Mouse (Mus musculus): ENCODE results near the gene Sox12.

Sox12 gene

DNA sequence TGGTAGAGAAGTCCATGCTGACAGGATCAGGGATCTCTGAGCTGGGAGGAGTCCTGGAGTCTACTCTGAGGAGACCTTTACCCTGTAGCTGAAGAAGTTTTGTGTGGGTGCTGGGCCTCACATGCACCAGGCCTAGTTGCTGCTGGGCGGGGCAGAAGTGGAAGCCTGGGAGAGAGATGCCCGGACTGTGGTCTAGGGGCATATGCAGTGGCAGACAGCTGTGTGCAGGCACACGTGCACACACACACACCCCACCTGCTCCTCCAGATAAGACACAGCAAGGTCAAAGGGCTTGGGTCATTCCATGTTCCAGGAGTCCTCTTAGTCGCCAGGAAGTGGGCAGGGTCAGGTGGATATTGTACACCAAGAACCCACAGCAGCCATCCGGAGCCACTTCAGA is 38.2 kb downstream of the Sox12 start:
- DNase-seq (ENCODE audit: low read depth, low spot score) = no peak

GRCm38 (mm10) chr2:152358977-152359376 is 38.9 kb downstream of the Sox12 start:
- peak; percentile 75 for DNase-seq (ENCODE audit: low read depth, low spot score)

GRCm38 (mm10) chr2:152357254-152357653 is 40.6 kb downstream of the Sox12 start:
- no peak for DNase-seq (ENCODE audit: low read depth, low spot score)

DNA sequence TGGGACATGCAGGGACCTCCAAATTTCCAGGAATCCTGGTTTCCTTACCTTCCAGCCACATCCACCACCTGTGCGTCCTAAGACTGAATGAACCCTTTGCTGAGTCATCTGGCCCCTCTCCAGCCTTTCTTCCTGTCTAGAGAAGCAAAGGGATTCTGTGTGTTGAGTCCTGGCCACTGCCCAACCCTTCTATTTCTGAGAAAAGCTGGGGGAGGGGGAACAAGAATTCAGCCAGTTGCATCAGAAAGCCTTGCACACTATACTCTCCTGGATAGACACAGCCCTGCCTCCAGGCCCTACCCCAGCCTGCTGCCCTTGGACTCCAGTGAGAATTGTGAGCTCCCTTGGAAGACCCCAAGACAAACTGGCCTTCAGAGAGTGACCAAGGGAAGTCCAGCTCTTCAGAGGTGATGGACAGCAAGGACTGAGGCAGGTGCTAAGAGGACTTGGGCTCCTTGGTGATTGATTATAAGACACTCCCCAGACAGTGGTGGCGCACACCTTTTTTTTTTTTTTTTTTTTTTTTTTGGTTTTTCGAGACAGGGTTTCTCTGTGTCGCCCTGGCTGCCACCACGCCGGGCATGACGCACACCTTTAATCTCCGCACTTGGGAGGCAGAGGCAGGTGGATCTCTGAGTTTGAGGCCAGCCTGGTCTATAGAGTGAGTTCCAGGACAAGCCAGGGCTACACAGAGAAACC is 47.9 kb downstream of the Sox12 start:
- DNase-seq (ENCODE audit: low read depth, low spot score) = peak; percentile 96

DNA sequence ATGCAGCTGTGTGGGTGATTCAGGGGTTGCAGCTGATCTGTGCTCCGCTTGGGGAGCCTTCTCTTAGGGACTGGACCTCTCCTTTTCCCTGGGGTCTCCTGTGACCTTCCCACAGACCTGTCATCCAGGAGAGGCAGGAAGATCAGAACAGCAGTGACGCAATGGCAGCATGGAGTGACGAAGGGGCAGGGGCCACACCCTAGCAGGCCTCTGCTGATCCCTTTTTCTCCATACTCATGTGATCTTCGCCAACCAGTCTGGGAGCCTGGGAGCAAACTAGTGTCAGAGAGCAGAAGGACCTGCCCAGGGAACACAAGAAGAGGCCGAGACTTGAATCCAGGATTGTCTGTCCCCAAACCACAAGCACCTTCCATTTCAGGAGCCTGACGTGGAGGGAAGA is 48.7 kb downstream of the Sox12 start:
- DNase-seq (ENCODE audit: low read depth, low spot score) = peak; percentile 77

GRCm38 (mm10) chr2:152347722-152348121 is 50.1 kb downstream of the Sox12 start:
- DNase-seq (ENCODE audit: low read depth, low spot score) = no peak

- DNase-seq (ENCODE audit: low read depth, low spot score) = no peak
Measured at GRCm38 (mm10) chr2:152346776-152347465, 50.9 kb downstream of the Sox12 start.

DNA sequence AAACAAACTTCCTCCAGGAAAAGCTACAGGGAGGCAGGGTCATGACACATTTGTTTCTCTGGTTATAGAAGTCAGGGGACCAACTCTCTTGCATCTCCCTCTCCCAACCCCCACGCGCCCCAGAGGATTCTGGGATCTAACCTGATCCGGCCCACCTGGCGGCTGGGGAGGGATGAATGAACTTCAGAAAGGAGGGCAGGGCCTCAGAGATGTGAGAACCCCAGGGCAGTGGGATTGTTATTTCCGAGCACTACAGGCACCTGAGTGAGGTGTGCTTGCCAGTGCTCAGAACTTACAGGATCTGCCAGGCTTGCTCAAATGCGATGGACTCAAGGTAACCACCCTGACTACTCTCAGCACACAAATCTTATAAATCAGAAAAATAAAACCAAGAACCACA is 52.5 kb downstream of the Sox12 start:
- peak; percentile 81 for DNase-seq (ENCODE audit: low read depth, low spot score)

- DNase-seq (ENCODE audit: low read depth, low spot score) = no peak
Measured at GRCm38 (mm10) chr2:152344909-152345308, 53.0 kb downstream of the Sox12 start.

DNA sequence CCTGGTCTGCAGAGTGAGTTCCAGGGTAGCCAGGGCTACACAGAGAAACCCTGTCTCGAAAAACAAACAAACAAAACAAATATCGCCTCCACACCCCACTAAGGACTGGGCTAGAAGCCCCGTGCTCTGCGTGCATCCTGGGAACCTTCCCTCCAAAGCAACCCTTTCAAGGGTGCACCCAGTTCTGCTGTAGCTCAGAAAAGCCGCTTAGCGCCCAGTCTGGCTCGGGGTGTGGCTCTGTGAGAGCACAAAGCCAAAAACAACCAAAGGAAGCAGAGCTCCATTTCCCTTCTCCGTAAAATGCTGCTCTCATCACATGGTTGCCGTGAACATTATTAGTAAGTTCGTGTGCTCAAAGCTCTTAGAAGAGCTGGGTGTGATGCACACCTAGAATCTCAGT is 53.5 kb downstream of the Sox12 start:
- DNase-seq (ENCODE audit: low read depth, low spot score) = peak; percentile 55

All from R1 (cell line).